Comparison of ENCODE assay signal across 8 mouse cellular contexts in genomic region chr1:136466143-136466811, GRCm38 (mm10). TPM values are rescaled to one million over a fixed set of nuclear protein-coding genes. Genes with fewer than 3 reads are reported as not detected.
DNase-seq lines count a peak whose midpoint lies in the region; ATAC-seq and TF ChIP-seq lines count a peak whose summit lies in the region.

TSS of gene Kif14 (plus strand) at chr1:136466343.

- peak; percentile 100 for ATAC-seq in lung, postnatal 0 days

- H3K4me2 ChIP-seq in lung, postnatal 0 days (replicated peaks; ENCODE audit: low read depth, low read length), result peak within 1 kb of the TSS; percentile 100

- peak within 1 kb of the TSS; percentile 83 for H3K4me3 ChIP-seq in hindbrain, embryonic 10.5 days
- peak within 1 kb of the TSS; percentile 48 for H3K4me3 ChIP-seq in lung, postnatal 0 days (ENCODE audit: low read depth, low read length)

- no peaks in the 10 kb centered on the region for H3K9me3 ChIP-seq in hindbrain, embryonic 10.5 days
- H3K9me3 ChIP-seq in lung, postnatal 0 days (ENCODE audit: low read length), result no peaks in the 10 kb centered on the region

- H3K27me3 ChIP-seq in hindbrain, embryonic 10.5 days (ENCODE audit: insufficient read depth, poor library complexity, severe bottlenecking), result no peaks in the 10 kb centered on the region
- H3K27me3 ChIP-seq in lung, postnatal 0 days (replicated peaks; ENCODE audit: insufficient read depth, low read length), result no peaks in the 10 kb centered on the region

- H3K4me1 ChIP-seq in hindbrain, embryonic 10.5 days (replicated peaks), result peaks cover 27% of the 10 kb centered on the region
- peaks cover 7% of the 10 kb centered on the region; the same call in 1 of the 2 replicates for H3K4me1 ChIP-seq in lung, postnatal 0 days (ENCODE audit: insufficient read depth, low read depth, low read length)

- under 1% methylated on average over 52 of the region's 52 CpGs for WGBS in hindbrain, embryonic 10.5 days
- WGBS in lung, postnatal 0 days, result 2% methylated on average over 51 of the region's 52 CpGs

- H3K36me3 ChIP-seq in hindbrain, embryonic 10.5 days, result peaks cover 28% of the 10 kb centered on the region
- H3K36me3 ChIP-seq in lung, postnatal 0 days (ENCODE audit: insufficient read depth, low read length), result no peaks in the 10 kb centered on the region

- H3K9ac ChIP-seq in lung, postnatal 0 days (replicated peaks; ENCODE audit: low read depth), result peak within 1 kb of the TSS; percentile 34; the same call in 1 of the 2 replicates

- peak; percentile 89 for DNase-seq in MEL-GATA-1-ER (ENCODE audit: extremely low read depth, low read depth)
- DNase-seq in cerebellum, adult 8-10 months, result peak; percentile 75
- peak; percentile 96 for DNase-seq in forelimb bud, embryonic 11.5 days (ENCODE audit: low read depth, low spot score)
- DNase-seq in hindbrain, embryonic 10.5 days (ENCODE audit: low spot score), result peak; percentile 99
- peak; percentile 92 for DNase-seq in layer of hippocampus, adult 9-11 months
- DNase-seq in lung, postnatal 0 days (ENCODE audit: low spot score), result peak; percentile 98
- DNase-seq in ovary, postnatal 14 days (ENCODE audit: low spot score), result peak; percentile 89
- peak; percentile 98 for DNase-seq in thymus, postnatal 14 days

- no peak for TF ChIP-seq CTCF in lung, postnatal 0 days (IDR thresholded peaks at IDR 0.05)

- no peak for TF ChIP-seq EP300 in lung, postnatal 0 days (IDR thresholded peaks at IDR 0.05)

- peak within 1 kb of the TSS; percentile 94 for H3K27ac ChIP-seq in hindbrain, embryonic 10.5 days
- H3K27ac ChIP-seq in lung, postnatal 0 days (ENCODE audit: low read length), result no peak within 1 kb of the TSS

RNA-seq across cellular contexts. Expression of gene Kif14, which starts in this region (rescaled TPM):
- 6.1 and 7.3 TPM in 2 replicates for polyA plus RNA-seq in hindbrain, embryonic 10.5 days (2016; fragmentation: Nextera tagmentation; extraction: Ambion mirVana)
- 0.45 and 0.54 TPM in 2 replicates for polyA plus RNA-seq in lung, postnatal 0 days (2015; fragmentation: Nextera tagmentation; extraction: Ambion mirVana)

Comparison
In these comparisons a context has a peak if more than half of its experiments do, and no peak if none do; other contexts are left out.
1. Peak in DNase-seq, ATAC-seq, H3K4me3 ChIP-seq, H3K9ac ChIP-seq and H3K4me2 ChIP-seq in lung, postnatal 0 days; RNA of the gene not detected or under 1 TPM.